Mouse (Mus musculus) liver, embryonic 16.5 days (tissue): ENCODE results near the gene Ccdc150. TPM values are rescaled to one million over a fixed set of nuclear protein-coding genes. Genes with fewer than 3 reads are reported as not detected.

ENCODE experiments used
- ATAC-seq: fragments of 200-750 bp; cut with Nextera tagmentation; 2 replicates; pipeline ENCODE4 v1.8.0; 2017; ENCODE audit warnings: low read depth, mild to moderate bottlenecking, moderate number of reproducible peaks, moderate library complexity
- H3K27ac ChIP-seq: fragments of 300-500 bp; sonication (generic); 2 replicates; pipeline ENCODE4 v1.5.1; 2014; ENCODE audit warnings: mild to moderate bottlenecking, low read length
- H3K27me3 ChIP-seq: fragments of 300-500 bp; sonication (generic); 2 replicates; pipeline ENCODE4 v1.6.1; 2014; ENCODE audit warnings: low read depth, low read length, mixed read lengths; ENCODE audit not compliant: control insufficient read depth, insufficient read depth
- H3K36me3 ChIP-seq: fragments of 300-500 bp; sonication (generic); 2 replicates; pipeline ENCODE4 v1.6.1; 2014; ENCODE audit warnings: mild to moderate bottlenecking; ENCODE audit not compliant: control insufficient read depth, insufficient read depth
- H3K4me1 ChIP-seq: fragments of 300-500 bp; sonication (generic); 2 replicates; pipeline ENCODE4 v1.6.1; 2014; ENCODE audit warnings: low read depth, low read length, mixed read lengths; ENCODE audit not compliant: control insufficient read depth
- H3K4me2 ChIP-seq: fragments of 300-500 bp; sonication (generic); 2 replicates; pipeline ENCODE4 v1.6.1; 2014; ENCODE audit warnings: low read depth, low read length, mixed read lengths
- H3K4me3 ChIP-seq: fragments of 300-500 bp; sonication (generic); 2 replicates; pipeline ENCODE4 v1.5.1; 2014; ENCODE audit warnings: low read depth, mild to moderate bottlenecking, low read length
- H3K9ac ChIP-seq: fragments of 300-500 bp; sonication (generic); 2 replicates; pipeline ENCODE4 v1.6.1; 2014; ENCODE audit warnings: low read depth, low read length
- H3K9me3 ChIP-seq: fragments of 300-500 bp; sonication (generic); replicated peaks from 2 replicates; pipeline ENCODE4 v1.6.1; 2016; ENCODE audit warnings: low read length; ENCODE audit not compliant: control insufficient read depth
- WGBS: fragments of 180-500 bp; shearing (Covaris S2); extraction: QIAGEN DNeasy Blood & Tissue Kit; methylation state at CpG from one replicate; pipeline ENCODE4 v1.1.7; 2014; ENCODE audit not compliant: insufficient replicate concordance; 5-methylcytosine and 5-hydroxymethylcytosine counted together
- polyA plus RNA-seq: library from polyadenylated mRNA; unstranded; fragments of >200 nt; fragmentation: Nextera tagmentation; extraction: Ambion mirVana; gene quantifications from 2 replicates; pipeline ENCODE4 v1.2.1, GENCODE M21; 2015

Ccdc150 gene
- 0.09 and 0.13 TPM in 2 replicates for polyA plus RNA-seq

GRCm38 (mm10) chr1:54250158-54250866, at the start of gene Ccdc150:
TSS of gene Ccdc150 (plus strand) at chr1:54250683.
- Histone ChIP-seq H3K4me1 (no peaks in the 10 kb centered on the region; the same call in 1 of the 2 replicates), H3K4me2 (peak within 1 kb of the TSS; percentile 67), H3K9me3 (no peaks in the 10 kb centered on the region), H3K27ac (no peak within 1 kb of the TSS), H3K4me3 (peak within 1 kb of the TSS; percentile 66), H3K9ac (peak within 1 kb of the TSS; percentile 50), H3K27me3 (no peaks in the 10 kb centered on the region), H3K36me3 (no peaks in the 10 kb centered on the region)
- 16% methylated on average over 33 of the region's 33 CpGs for WGBS
- peak; percentile 97 for ATAC-seq

- no peak for ATAC-seq
- Histone ChIP-seq H3K9me3 (no peaks in the 10 kb centered on the region), H3K4me3 (no peak overlapping the region), H3K27me3 (no peaks in the 10 kb centered on the region), H3K27ac (no peak overlapping the region), H3K4me2 (no peak overlapping the region), H3K4me1 (no peaks in the 10 kb centered on the region), H3K36me3 (no peaks in the 10 kb centered on the region), H3K9ac (no peak overlapping the region)
- 71% methylated on average over 3 of the region's 3 CpGs for WGBS
Measured at GRCm38 (mm10) chr1:54220273-54220672, 30.2 kb upstream of the Ccdc150 start.

GRCm38 (mm10) chr1:54242722-54243121, 7.8 kb upstream of the Ccdc150 start:
- Histone ChIP-seq H3K4me1 (no peaks in the 10 kb centered on the region), H3K27ac (no peak overlapping the region), H3K27me3 (no peaks in the 10 kb centered on the region), H3K9me3 (no peaks in the 10 kb centered on the region), H3K36me3 (no peaks in the 10 kb centered on the region), H3K4me2 (no peak overlapping the region), H3K4me3 (no peak overlapping the region), H3K9ac (no peak overlapping the region)
- ATAC-seq = no peak
- 67% methylated on average over 4 of the region's 4 CpGs for WGBS

GRCm38 (mm10) chr1:54275552-54275951, 25.1 kb downstream of the Ccdc150 start:
- H3K27ac ChIP-seq = no peak overlapping the region
- ATAC-seq = no peak
- no peak overlapping the region for H3K4me3 ChIP-seq
- WGBS = 42% methylated on average over 3 of the region's 3 CpGs
- H3K9ac ChIP-seq = no peak overlapping the region
- no peak overlapping the region for H3K4me2 ChIP-seq
- no peaks in the 10 kb centered on the region for H3K36me3 ChIP-seq
- H3K27me3 ChIP-seq = no peaks in the 10 kb centered on the region
- H3K4me1 ChIP-seq = no peaks in the 10 kb centered on the region
- no peaks in the 10 kb centered on the region for H3K9me3 ChIP-seq

- H3K27ac ChIP-seq = no peak overlapping the region
- no peak overlapping the region for H3K9ac ChIP-seq
- H3K4me1 ChIP-seq = no peaks in the 10 kb centered on the region
- ATAC-seq = no peak
- no peaks in the 10 kb centered on the region for H3K36me3 ChIP-seq
- 53% methylated on average over 1 of the region's 1 CpGs for WGBS
- no peaks in the 10 kb centered on the region for H3K9me3 ChIP-seq
- H3K4me2 ChIP-seq = no peak overlapping the region
- no peaks in the 10 kb centered on the region for H3K27me3 ChIP-seq
- H3K4me3 ChIP-seq = no peak overlapping the region
Measured at GRCm38 (mm10) chr1:54279628-54280027, 29.1 kb downstream of the Ccdc150 start.

GRCm38 (mm10) chr1:54280651-54281050, 30.2 kb downstream of the Ccdc150 start:
- 61% methylated on average over 3 of the region's 3 CpGs for WGBS
- Histone ChIP-seq H3K4me1 (no peaks in the 10 kb centered on the region), H3K9me3 (no peaks in the 10 kb centered on the region), H3K4me3 (no peak overlapping the region), H3K9ac (no peak overlapping the region), H3K36me3 (no peaks in the 10 kb centered on the region), H3K4me2 (no peak overlapping the region), H3K27ac (no peak overlapping the region), H3K27me3 (no peaks in the 10 kb centered on the region)
- no peak for ATAC-seq

- Histone ChIP-seq H3K4me2 (no peak overlapping the region), H3K36me3 (no peaks in the 10 kb centered on the region), H3K27ac (no peak overlapping the region), H3K27me3 (no peaks in the 10 kb centered on the region), H3K4me1 (no peaks in the 10 kb centered on the region), H3K9me3 (no peaks in the 10 kb centered on the region), H3K4me3 (no peak overlapping the region), H3K9ac (no peak overlapping the region)
- ATAC-seq = no peak
- 51% methylated on average over 2 of the region's 2 CpGs for WGBS
Measured at GRCm38 (mm10) chr1:54306404-54306803, 55.9 kb downstream of the Ccdc150 start.

- no peaks in the 10 kb centered on the region for H3K9me3 ChIP-seq
- WGBS = 63% methylated on average over 2 of the region's 2 CpGs
- no peak overlapping the region for H3K4me3 ChIP-seq
- no peak for ATAC-seq
- H3K27ac ChIP-seq = no peak overlapping the region
- H3K4me1 ChIP-seq = no peaks in the 10 kb centered on the region
- H3K27me3 ChIP-seq = no peaks in the 10 kb centered on the region
- no peaks in the 10 kb centered on the region for H3K36me3 ChIP-seq
- no peak overlapping the region for H3K9ac ChIP-seq
- H3K4me2 ChIP-seq = no peak overlapping the region
Measured at GRCm38 (mm10) chr1:54326647-54327046, 76.2 kb downstream of the Ccdc150 start.

- no peaks in the 10 kb centered on the region for H3K27me3 ChIP-seq
- 67% methylated on average over 6 of the region's 6 CpGs for WGBS
Measured at GRCm38 (mm10) chr1:54327876-54328545, 77.5 kb downstream of the Ccdc150 start.

More at GRCm38 (mm10) chr1:54327876-54328545, 77.5 kb downstream of the Ccdc150 start:
- no peak for ATAC-seq
- no peak overlapping the region for H3K4me3 ChIP-seq
- no peaks in the 10 kb centered on the region for H3K36me3 ChIP-seq
- H3K27ac ChIP-seq = no peak overlapping the region
- no peaks in the 10 kb centered on the region for H3K4me1 ChIP-seq
- no peak overlapping the region for H3K9ac ChIP-seq
- no peak overlapping the region for H3K4me2 ChIP-seq
- H3K9me3 ChIP-seq = no peaks in the 10 kb centered on the region
